Mouse (Mus musculus) lung, postnatal 0 days (tissue): ENCODE measurements at regions not wholly inside any gene's neighbourhood (a gene's known extent, or its start where the extent isn't known, plus 50 kb on each side); places are given as distances from the start of the nearest gene placed in this dataset.
"Not testable (repeated sequence)": the region's sequence is repeated elsewhere in the genome, so short reads cannot be mapped to it uniquely, and the experiment has no call there.

ENCODE experiments used
- ATAC-seq: fragments of 200-750 bp; cut with Nextera tagmentation; 2 replicates; pipeline ENCODE4 v1.8.0; 2017; ENCODE audit warnings: moderate library complexity
- DNase-seq: peaks from one replicate; pipeline ENCODE4 v3.0.0-alpha.2; 2016; ENCODE audit warnings: low spot score
- H3K27ac ChIP-seq: fragments of 300-500 bp; sonication (generic); 2 replicates; pipeline ENCODE4 v1.5.1; 2014; ENCODE audit warnings: antibody characterized with exemption, mild to moderate bottlenecking, low read length, mixed read lengths
- H3K27me3 ChIP-seq: fragments of 300-500 bp; sonication (generic); replicated peaks from 2 replicates; pipeline ENCODE4 v1.6.1; 2014; ENCODE audit warnings: low read length, mixed read lengths; ENCODE audit not compliant: insufficient read depth
- H3K36me3 ChIP-seq: fragments of 300-500 bp; sonication (generic); 2 replicates; pipeline ENCODE4 v1.6.1; 2014; ENCODE audit warnings: low read length, mixed read lengths; ENCODE audit not compliant: insufficient read depth
- H3K4me1 ChIP-seq: fragments of 300-500 bp; sonication (generic); 2 replicates; pipeline ENCODE4 v1.6.1; 2014; ENCODE audit warnings: antibody characterized with exemption, low read depth, low read length, mixed read lengths; ENCODE audit not compliant: insufficient read depth
- H3K4me2 ChIP-seq: fragments of 300-500 bp; sonication (generic); replicated peaks from 2 replicates; pipeline ENCODE4 v1.6.1; 2014; ENCODE audit warnings: low read depth, mild to moderate bottlenecking, low read length, moderate library complexity, mixed read lengths
- H3K4me3 ChIP-seq: fragments of 300-500 bp; sonication (generic); 2 replicates; pipeline ENCODE4 v1.5.1; 2014; ENCODE audit warnings: low read depth, low read length
- H3K9ac ChIP-seq: fragments of 300-500 bp; sonication (generic); replicated peaks from 2 replicates; pipeline ENCODE4 v1.6.1; 2014; ENCODE audit warnings: low read depth, mild to moderate bottlenecking
- H3K9me3 ChIP-seq: fragments of 300-500 bp; sonication (generic); 2 replicates; pipeline ENCODE4 v1.6.1; 2016; ENCODE audit warnings: low read length, mixed read lengths
- CTCF ChIP-seq: IDR thresholded peaks from 2 replicates; pipeline ENCODE4 v1.5.1; 2016; ENCODE audit warnings: antibody characterized with exemption, mild to moderate bottlenecking
- EP300 ChIP-seq: IDR thresholded peaks from 2 replicates; pipeline ENCODE4 v1.6.1; 2016; ENCODE audit warnings: antibody characterized with exemption, mild to moderate bottlenecking, control low read depth
- WGBS: fragments of 180-500 bp; shearing (Covaris S2); extraction: QIAGEN DNeasy Blood & Tissue Kit; methylation state at CpG from one replicate; pipeline ENCODE4 v1.1.7; 2014; 5-methylcytosine and 5-hydroxymethylcytosine counted together

DNA sequence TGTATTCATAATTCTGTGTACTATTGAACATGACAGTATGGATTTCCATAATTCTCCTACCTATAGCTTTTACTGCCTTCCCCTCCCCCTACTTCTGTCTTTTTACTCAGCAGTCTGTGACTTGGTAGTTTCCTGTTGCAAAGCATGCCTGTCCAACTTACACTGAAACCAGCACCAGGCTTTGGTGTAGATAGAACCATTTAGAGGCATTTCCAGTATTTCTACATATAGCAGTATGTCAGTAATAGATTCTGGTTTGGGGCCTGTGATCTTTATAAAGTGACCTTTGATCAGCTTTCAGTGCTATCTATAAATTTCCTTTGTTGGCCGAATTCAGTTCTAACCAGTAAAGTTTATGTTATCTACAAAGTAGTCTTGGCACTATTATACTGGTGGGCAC lies 54.8 kb upstream of the Tnfrsf8 start:
- Histone ChIP-seq H3K4me2 (no peak overlapping the region), H3K27ac (no peak overlapping the region), H3K27me3 (no peaks in the 10 kb centered on the region), H3K4me3 (no peak overlapping the region), H3K36me3 (no peaks in the 10 kb centered on the region), H3K9me3 (no peaks in the 10 kb centered on the region), H3K9ac (no peak overlapping the region), H3K4me1 (no peaks in the 10 kb centered on the region)
- ATAC-seq = no peak
- TF ChIP-seq CTCF (no peak), EP300 (no peak)
- 68% methylated on average over 1 of the region's 1 CpGs for WGBS
- DNase-seq = no peak

DNA sequence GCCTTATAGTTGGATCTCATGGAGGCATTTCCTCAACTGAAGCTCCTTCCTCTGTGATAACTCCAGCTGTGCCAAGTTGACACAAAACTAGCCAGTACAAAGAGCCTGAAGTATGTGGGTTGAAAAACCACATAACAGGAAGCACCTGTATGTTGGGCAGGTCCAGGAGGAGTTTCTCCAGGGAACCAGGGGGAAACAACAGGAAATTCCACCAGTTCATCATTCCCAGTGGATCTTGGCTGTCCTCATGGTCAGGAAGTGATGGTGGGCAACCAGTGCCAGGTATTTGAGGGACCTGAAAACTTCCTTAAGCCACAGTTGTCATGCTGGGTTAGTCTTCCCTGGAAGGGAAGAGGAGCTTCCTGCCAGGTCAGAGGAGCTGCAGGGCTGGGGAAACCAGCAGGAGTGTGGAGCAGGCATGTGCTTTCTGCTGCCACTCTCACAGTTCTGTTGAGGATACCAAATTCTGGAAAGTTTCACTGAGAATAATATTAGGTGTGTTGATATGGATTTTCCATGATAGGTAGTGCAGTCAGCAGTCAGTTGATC lies 52.4 kb upstream of the Tnfrsf8 start:
- Histone ChIP-seq H3K27ac (no peak overlapping the region), H3K4me2 (no peak overlapping the region), H3K9me3 (no peaks in the 10 kb centered on the region), H3K27me3 (no peaks in the 10 kb centered on the region), H3K4me1 (no peaks in the 10 kb centered on the region), H3K4me3 (no peak overlapping the region), H3K36me3 (no peaks in the 10 kb centered on the region), H3K9ac (no peak overlapping the region)
- TF ChIP-seq EP300 (no peak), CTCF (no peak)
- ATAC-seq (no peak), DNase-seq (no peak)

DNA sequence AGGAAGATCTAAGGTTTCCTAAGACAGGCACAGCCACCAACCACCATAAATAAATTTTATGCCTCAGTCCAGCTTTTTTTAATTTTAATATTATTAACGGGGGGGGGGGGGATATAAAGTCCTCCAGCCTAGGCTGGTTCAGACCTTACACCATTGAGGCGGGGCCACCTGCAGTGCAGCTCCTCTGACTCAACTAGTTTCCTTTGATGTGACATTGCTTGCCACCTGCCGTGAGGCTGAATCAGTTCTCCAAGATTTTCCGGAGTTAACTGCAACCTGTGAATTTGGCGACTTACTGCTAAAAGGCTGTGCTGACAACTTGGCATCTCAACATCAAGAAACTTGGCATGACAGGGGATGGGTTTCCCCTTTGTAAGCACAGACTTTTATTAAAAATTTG lies 51.3 kb upstream of the Tnfrsf8 start:
- H3K9ac ChIP-seq = no peak overlapping the region
- H3K4me1 ChIP-seq = no peaks in the 10 kb centered on the region
- no peaks in the 10 kb centered on the region for H3K27me3 ChIP-seq
- no peaks in the 10 kb centered on the region for H3K36me3 ChIP-seq
- H3K4me2 ChIP-seq = no peak overlapping the region
- no peak for ATAC-seq
- H3K27ac ChIP-seq = no peak overlapping the region
- no peaks in the 10 kb centered on the region for H3K9me3 ChIP-seq
- WGBS = 37% methylated on average over 5 of the region's 5 CpGs
- no peak overlapping the region for H3K4me3 ChIP-seq
- DNase-seq = no peak
- TF ChIP-seq CTCF = no peak
- TF ChIP-seq EP300 = no peak

DNA sequence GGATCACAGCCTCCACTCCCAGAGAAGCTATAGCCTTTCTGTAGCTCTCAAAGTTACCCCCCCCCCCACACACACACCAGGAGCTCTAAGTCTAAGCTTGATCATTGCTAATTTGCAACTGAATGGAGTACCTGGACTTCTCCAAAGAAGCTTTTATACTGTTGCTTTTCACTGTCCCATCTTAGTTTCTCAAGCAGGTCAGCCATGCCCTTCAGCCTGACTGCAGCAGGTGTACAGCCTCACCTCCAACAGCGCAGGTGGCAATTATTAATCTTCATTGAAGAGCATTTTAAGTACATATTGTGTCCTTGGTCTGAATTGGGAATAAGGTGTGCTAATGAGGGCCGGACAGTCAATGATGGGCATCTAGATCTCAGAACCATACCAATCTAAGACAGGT lies 50.8 kb upstream of the Tnfrsf8 start:
- not testable (repeated sequence) for H3K4me1 ChIP-seq, H3K9ac ChIP-seq, H3K27me3 ChIP-seq, H3K9me3 ChIP-seq, ATAC-seq, H3K36me3 ChIP-seq, H3K27ac ChIP-seq, H3K4me2 ChIP-seq, H3K4me3 ChIP-seq, DNase-seq
- WGBS = 86% methylated on average over 2 of the region's 2 CpGs
